Mouse (Mus musculus): ENCODE results near the gene Kdsr.

Kdsr gene

DNA sequence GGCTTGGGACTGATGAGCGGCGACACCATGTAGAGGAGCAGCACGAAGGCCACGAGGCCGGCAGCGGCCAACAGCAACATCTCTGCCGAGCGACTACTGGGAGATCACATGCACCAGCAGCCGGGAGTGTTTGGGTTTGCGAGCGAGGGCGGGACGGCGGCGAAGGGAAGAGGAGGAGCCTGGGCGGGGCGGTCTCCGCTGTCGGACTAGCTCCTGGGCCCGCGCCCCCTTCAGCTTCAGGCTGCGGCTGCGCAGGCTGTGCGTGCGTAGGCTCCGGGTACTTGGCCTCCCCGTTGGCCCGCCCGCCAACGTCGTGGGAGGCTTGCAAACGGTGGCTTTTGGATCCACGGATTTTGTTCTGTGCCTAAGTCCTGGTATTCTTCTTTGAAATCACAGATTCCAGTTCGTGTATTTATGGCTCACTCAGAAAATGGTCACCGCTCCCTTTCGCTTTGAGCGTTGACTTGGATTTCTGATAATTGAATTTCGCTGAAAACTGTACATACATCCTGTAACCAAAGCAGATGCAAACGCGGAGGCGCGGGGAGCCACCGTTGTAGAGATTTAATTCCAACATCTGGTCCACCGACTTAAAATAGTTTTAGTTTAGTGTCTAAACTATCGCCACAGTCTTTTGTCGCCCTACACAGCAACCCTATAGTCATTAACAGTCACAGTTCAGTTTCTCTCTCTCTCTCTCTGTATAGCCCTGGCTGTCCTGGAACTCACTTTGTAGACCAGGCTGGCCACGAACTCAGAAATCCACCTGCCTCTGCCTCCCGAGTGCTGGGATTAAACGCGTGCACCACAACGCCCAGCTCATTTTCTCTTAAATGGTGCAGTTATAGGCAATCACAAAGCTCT is at the start of gene Kdsr:
Gene Kdsr, minus strand, starts transcription at position 156 of the 864 bp plus-strand sequence.
- DNase-seq (ENCODE audit: low spot score), result peak; percentile 98

DNA sequence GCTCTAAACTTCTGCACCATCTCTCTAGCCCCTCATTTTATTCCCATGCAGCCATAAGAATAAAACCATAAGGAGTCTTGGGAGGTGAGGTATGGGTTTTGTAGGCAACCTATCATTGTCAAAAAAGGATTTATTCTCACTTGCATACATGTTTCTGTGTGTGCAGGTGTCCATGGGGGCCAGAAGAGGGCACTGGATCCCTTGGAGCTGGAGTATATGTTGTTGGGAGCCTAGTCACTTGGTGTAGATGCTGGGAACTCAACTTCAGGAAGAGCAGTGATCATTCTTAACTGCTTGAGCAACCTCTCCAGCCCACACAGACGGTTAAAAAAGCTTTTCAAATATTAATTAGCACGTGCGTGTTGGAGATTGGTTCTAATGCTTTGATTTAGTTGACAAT is 40.4 kb upstream of the Kdsr start:
- no peak for DNase-seq (ENCODE audit: low spot score)

DNA sequence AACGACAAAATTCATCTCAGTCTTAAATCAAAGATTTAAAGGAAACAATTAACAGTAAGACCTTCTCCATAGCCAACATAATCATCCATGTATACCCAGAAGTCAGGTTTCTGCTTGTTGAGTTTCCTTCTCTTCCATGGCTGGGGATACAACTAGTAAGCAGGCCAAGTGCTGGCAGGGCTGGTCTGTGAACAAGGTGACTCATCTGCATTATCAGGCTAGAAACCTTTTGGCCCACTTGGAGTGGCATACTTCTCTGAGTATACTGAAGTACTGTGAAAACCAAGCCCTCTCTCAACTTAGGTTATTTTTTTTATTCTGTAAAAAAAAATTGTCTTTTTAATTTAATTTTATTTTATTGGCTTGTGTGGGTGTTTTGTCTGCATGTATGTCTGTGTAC is 39.9 kb upstream of the Kdsr start:
- no peak for DNase-seq (ENCODE audit: low spot score)

DNA sequence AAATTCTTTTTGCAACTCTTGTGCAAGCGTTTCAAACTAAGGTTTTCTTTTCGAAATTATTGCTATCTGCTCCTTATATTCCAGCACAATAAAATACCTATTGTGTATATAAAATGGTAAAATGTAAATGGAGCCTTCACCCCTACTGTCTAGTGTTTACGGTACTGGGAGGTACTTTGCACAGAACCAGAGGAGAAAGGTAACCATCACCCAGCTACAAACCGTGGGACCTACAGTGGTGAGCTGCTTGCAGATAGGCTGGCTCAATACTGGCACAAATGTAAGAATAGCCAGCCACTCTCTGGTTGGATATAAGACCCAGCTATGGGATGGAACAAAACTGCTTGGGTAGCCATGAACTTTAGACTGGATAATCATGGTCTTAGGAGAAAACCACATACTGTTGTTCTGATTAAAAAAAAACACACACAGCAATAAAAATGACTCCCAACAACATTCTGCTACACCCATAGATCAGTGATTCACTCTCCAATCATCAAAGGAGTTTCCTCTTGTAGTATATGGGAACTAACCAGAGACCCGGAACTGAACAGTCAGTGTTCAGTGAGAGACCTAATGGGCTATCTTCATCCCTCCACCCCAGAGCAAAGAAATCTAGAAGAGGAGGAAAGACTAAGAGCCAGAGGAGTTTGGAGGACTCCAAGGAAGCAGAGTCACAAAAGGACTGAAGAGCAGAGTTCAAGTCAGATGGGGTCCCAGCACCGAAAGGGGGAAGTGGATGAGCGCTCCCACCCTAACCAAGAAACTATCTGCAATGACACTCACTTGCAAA is 37.7 kb upstream of the Kdsr start:
- no peak for DNase-seq (ENCODE audit: low spot score)

- peak; percentile 86 for DNase-seq (ENCODE audit: low spot score)
Measured at GRCm38 (mm10) chr1:106796542-106796924, 37.0 kb upstream of the Kdsr start, which contains the start of gene Vps4b. TSS of gene Vps4b (minus strand) at chr1:106796728.

- DNase-seq (ENCODE audit: low spot score), result peak; percentile 69
Measured at GRCm38 (mm10) chr1:106795634-106796541, 36.4 kb upstream of the Kdsr start.

DNA sequence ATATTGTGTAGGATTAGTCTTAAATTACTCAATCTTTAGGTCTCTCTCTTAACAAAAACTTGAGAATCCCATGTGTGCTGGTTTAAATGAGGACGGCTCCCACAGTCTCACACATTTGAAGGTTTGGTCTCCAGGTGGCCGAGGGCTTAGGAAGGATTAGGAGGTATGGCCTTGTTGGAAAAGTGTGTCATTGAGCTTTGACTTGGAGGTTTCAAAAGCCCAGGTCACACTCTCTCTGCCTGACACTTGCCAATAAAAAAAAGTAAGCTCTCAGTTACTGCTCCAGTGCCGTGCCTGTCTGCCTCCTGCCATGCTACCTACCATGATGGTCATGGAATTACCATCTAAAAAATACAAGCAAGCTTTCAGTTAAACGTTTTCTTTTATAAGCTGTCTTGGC is 15.4 kb upstream of the Kdsr start:
- DNase-seq (ENCODE audit: low spot score), result no peak

DNA sequence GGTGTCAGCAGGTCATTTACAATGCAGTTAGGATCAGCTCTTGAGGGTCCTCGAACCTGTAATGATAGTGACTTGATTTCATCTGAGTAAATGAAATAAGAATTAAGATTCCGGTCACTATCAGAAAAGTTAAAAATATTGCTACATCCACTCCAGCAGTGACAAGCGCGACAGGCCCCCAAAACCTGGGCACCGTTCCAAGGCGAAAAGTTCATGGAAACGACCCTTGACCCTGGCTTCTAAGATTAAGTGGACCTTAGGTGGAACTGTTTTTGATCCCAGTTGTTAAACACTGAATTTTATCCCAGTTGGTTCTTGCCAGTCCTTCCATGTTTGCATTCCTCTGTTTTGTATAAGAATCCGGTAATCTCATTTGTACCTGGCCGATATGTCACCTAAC is 14.6 kb upstream of the Kdsr start:
- DNase-seq (ENCODE audit: low spot score), result no peak

DNA sequence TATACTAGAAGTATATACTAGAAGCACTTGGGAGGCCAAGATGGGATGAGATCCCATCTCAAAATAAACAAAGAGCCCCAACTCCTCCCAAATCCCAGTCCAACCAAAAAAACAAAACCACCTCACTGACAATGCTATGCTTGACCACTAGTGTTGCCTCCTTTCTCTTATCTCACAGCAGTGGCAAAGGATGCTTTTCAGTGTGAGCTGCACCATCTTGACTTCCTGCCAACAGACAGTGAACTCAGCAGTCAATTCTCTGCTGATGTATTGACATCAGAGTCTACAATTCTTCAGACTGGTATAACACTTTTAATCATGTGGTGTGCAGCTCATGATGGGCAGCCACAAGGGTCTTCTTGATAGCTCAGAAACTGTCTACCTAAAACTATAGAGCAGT is 9.2 kb upstream of the Kdsr start:
- DNase-seq (ENCODE audit: low spot score), result no peak

DNA sequence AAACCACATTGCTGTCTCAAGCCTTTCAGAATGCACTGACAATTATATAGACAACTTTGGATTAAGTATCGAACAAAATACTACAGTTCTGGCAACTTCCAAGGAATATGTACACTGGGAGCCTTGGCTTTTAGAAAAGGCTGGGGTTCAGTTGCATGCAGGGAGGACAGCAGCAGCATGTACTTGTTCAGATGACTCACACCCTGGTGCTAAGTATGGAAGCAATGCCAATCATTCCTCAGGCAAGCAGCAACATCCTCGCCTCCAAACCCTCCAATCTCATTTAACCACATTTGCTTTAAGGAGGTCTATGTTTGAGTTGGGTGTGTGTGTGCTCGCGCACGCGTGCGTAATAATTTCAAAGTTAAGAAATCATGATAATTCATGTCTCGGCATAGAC is 6.2 kb upstream of the Kdsr start:
- no peak for DNase-seq (ENCODE audit: low spot score)

GRCm38 (mm10) chr1:106764846-106765245 is 5.3 kb upstream of the Kdsr start:
- DNase-seq (ENCODE audit: low spot score), result no peak

DNA sequence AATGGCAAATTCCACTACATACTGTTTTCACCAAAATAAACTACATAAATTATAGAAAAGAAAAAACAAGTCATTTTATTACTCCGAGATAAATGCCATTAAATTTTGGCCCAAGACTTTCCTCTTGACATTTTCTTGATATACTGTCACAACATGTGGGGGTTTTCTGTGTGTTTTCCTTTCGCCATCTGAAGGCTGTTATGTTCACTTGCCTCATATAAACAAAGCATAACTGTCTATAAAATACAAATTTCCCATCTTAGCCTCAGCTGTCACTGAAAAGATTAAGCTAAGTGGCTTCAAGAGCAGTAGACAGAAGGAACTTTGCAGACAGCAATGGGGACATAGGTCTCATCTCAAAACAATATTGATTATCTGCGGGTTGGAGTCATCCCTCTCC is 4.8 kb upstream of the Kdsr start:
- DNase-seq (ENCODE audit: low spot score), result no peak

- DNase-seq (ENCODE audit: low spot score), result no peak
Measured at GRCm38 (mm10) chr1:106760750-106761149, 1.2 kb upstream of the Kdsr start.

DNA sequence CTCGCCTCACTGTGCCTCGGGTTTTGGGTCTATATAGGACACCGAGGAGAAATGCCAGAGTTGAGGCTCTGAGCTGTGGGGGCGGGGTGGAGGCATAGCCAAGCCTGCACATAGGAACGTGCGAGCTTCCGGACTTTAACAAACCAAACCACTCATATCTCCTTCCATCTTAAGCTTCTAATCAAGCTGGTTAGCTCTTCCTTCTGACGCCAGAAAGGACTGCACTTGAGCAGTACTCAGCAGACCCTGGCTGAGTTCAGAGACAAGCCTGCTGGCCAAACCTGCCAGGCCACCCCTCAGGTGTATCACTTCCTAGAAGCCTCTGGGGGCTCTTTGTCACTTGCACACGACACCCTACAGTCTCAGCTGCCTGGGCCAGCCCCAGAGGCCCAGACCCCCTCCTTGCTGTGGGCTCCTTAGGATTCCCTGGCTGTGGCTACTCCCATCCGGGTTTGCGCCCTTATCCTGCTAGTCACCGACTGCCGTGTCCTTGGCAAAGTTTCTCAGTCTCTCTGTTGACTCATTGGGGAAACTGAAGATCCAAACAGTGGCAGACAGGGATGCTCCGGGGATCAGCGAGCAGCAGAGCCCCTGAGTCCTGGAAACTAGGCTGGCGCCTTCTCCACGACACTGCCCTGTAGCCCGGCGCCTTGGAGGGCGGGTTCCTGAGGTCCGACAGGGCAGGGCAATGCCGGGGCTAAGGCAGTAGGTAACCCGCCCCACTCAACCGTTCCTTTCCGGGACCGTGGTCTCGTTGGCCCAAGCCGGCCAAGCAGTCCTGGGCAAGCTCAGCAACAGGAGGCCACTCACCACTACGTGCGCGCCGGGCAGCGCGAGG is 574 bp downstream of the Kdsr start:
- peak; percentile 16 for DNase-seq (ENCODE audit: low spot score)

DNA sequence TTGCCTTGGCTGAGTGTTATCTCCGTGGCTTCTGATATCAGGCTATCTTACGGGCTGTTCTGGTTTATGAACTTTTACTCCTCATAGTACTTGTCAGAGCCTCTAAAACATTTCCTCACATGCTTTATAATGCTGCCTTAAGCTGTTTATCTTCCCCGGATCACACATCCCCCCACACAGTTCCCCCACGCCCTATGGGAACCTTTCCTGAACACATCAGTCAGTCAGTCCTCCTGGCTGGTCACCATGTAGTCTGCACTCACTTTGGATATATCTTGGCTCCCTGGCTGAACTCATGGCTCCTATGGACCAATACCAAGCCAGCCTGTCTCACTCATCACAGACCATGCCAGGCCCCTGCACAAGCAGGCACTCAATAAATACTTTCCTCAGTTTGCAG is 2.9 kb downstream of the Kdsr start:
- DNase-seq (ENCODE audit: low spot score), result no peak

GRCm38 (mm10) chr1:106752013-106752412 is 7.5 kb downstream of the Kdsr start:
- no peak for DNase-seq (ENCODE audit: low spot score)

- no peak for DNase-seq (ENCODE audit: low spot score)
Measured at GRCm38 (mm10) chr1:106750656-106751055, 8.9 kb downstream of the Kdsr start.

DNA sequence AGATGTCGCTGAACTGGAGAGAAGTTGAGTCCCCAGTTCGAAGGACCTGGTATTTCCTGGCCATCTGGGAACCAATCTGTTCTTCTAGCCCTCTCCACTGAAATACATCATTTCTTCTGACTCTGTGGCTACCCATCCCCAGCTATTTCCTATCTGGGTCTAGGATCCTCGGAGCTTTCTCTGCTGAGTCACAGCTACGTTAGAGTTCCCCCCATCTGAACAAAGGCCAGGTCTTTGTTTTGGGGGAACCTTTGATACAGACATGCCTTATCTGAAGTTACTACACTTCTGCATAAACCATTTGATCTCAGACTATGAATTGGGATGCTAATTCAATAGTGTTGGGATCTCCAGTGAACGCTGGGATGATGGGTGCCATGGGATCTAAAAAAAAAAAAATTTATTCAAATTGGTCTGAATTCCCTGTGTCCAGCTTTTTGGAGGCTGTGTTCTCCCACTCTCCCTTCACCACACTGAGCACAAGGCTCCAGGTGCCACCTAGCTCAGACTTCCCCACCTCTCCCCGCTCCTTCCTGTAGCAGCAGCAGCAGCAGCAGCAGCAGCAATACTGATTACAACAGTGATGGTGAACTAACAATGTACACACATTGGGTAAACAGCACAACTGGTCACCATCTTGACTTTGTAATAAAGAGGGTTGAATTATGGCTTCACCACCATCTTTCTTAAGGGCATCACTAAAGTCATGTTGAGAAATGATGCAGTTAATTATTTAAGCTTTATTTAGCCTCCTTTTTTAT is 10.8 kb downstream of the Kdsr start:
- DNase-seq (ENCODE audit: low spot score), result no peak

- DNase-seq (ENCODE audit: low spot score), result no peak
Measured at GRCm38 (mm10) chr1:106742980-106743379, 16.5 kb downstream of the Kdsr start.

GRCm38 (mm10) chr1:106740735-106741134 is 18.8 kb downstream of the Kdsr start:
- DNase-seq (ENCODE audit: low spot score), result no peak

Measured in ovary, postnatal 36 days (tissue).